Mouse (Mus musculus): ENCODE results near the gene Sox4.
A peak's percentile ranks its signal among the peaks of the same experiment; 100 is the strongest.

Gene Sox4

GRCm38 (mm10) chr13:28946565-28947135, 6.9 kb downstream of the Sox4 start:
- DNase-seq = no peak

GRCm38 (mm10) chr13:28945681-28946080, 7.8 kb downstream of the Sox4 start:
- DNase-seq = no peak

GRCm38 (mm10) chr13:28942926-28943325, 10.6 kb downstream of the Sox4 start:
- no peak for DNase-seq

- no peak for DNase-seq
These were observed 11.4 kb downstream of the Sox4 start for GRCm38 (mm10) chr13:28941983-28942630.

GRCm38 (mm10) chr13:28933375-28933774, 20.1 kb downstream of the Sox4 start:
- peak; percentile 37 for DNase-seq

- DNase-seq = no peak
These were observed 21.7 kb downstream of the Sox4 start for GRCm38 (mm10) chr13:28931776-28932175.

- DNase-seq = peak; percentile 52
These were observed 22.2 kb downstream of the Sox4 start for GRCm38 (mm10) chr13:28931266-28931665.

GRCm38 (mm10) chr13:28930364-28930763, 23.1 kb downstream of the Sox4 start:
- DNase-seq = no peak

GRCm38 (mm10) chr13:28929936-28930335, 23.6 kb downstream of the Sox4 start:
- DNase-seq = no peak

GRCm38 (mm10) chr13:28923136-28923535, 30.4 kb downstream of the Sox4 start:
- DNase-seq = no peak

GRCm38 (mm10) chr13:28917379-28918250, 35.9 kb downstream of the Sox4 start:
- peak; percentile 9 for DNase-seq

GRCm38 (mm10) chr13:28913656-28914055, 39.9 kb downstream of the Sox4 start:
- DNase-seq = no peak

GRCm38 (mm10) chr13:28906981-28907380, 46.5 kb downstream of the Sox4 start:
- DNase-seq = no peak

Measured in kidney, postnatal 14 days (tissue).